Mouse (Mus musculus): ENCODE results near the gene Trim80. TPM values are rescaled to one million over a fixed set of nuclear protein-coding genes. Genes with fewer than 3 reads are reported as not detected.
A peak's percentile ranks its signal among the peaks of the same experiment; 100 is the strongest.
"Not testable (repeated sequence)": the region's sequence is repeated elsewhere in the genome, so short reads cannot be mapped to it uniquely, and the experiment has no call there.

Trim80 gene
- polyA plus RNA-seq, 1 experiment from 2014 or later: not detected

- no peaks in the 10 kb centered on the region for H3K27me3 ChIP-seq
- ChIA-PET POLR2A (no interaction called here), CTCF (interaction anchor here (1.6 kb wide), 1 partner anchor 20 kb away, joined by 5 read pairs; no protein-coding TSS in a partner anchor)
- ATAC-seq (no peak), DNase-seq (ENCODE audit: low read depth, low spot score) (no peak)
- TF ChIP-seq CTCF (IDR thresholded peaks at IDR 0.05): no peak
- in situ Hi-C loops (cut with MboI; ENCODE audit: low pct_unique_long_range_greater_than_20kb): no loop called here
Observed at GRCm38 (mm10) chr11:115447321-115447885, 7.1 kb downstream of the Trim80 start.

GRCm38 (mm10) chr11:115448075-115448474 is 7.7 kb downstream of the Trim80 start:
- DNase-seq (ENCODE audit: low read depth, low spot score) (no peak), ATAC-seq (no peak)
- no peaks in the 10 kb centered on the region for H3K27me3 ChIP-seq
- ChIA-PET POLR2A (no interaction called here), CTCF (no interaction called here)
- no peak for TF ChIP-seq CTCF (IDR thresholded peaks at IDR 0.05)
- in situ Hi-C loops (cut with MboI; ENCODE audit: low pct_unique_long_range_greater_than_20kb): no loop called here

- TF ChIP-seq CTCF (IDR thresholded peaks at IDR 0.05): no peak
- POLR2A ChIA-PET: interaction anchor here (0.8 to 1.1 kb wide), 2 partner anchors 29 to 36 kb away, joined by 3 read pairs; partner anchors contain the start of genes Atp5h and Kctd2
- no peaks in the 10 kb centered on the region for H3K27me3 ChIP-seq
- peak; percentile 50 for DNase-seq (ENCODE audit: low read depth, low spot score)
- CTCF ChIA-PET: interaction anchor here (0.7 to 1.9 kb wide), 2 partner anchors 9 to 22 kb away, joined by 3 to 9 read pairs; partner anchors contain the start of gene Trim80
- in situ Hi-C loops (cut with MboI; ENCODE audit: low pct_unique_long_range_greater_than_20kb): no loop called here
- ATAC-seq: no peak
Observed at GRCm38 (mm10) chr11:115448998-115449397, 8.7 kb downstream of the Trim80 start.

GRCm38 (mm10) chr11:115450176-115450575 is 9.8 kb downstream of the Trim80 start:
- DNase-seq (ENCODE audit: low read depth, low spot score): no peak
- TF ChIP-seq CTCF (IDR thresholded peaks at IDR 0.05): no peak
- no peak for ATAC-seq
- ChIA-PET POLR2A (interaction anchor here (1.1 kb wide), 1 partner anchor 37 kb away, joined by 3 read pairs; no protein-coding TSS in a partner anchor), CTCF (interaction anchor here (1.8 to 1.9 kb wide), 2 partner anchors 10 to 23 kb away, joined by 5 to 9 read pairs; partner anchors contain the start of gene Trim80)
- no peaks in the 10 kb centered on the region for H3K27me3 ChIP-seq
- in situ Hi-C loops (cut with MboI; ENCODE audit: low pct_unique_long_range_greater_than_20kb): no loop called here

- no peaks in the 10 kb centered on the region for H3K27me3 ChIP-seq
- DNase-seq (ENCODE audit: low read depth, low spot score) (no peak), ATAC-seq (no peak)
- TF ChIP-seq CTCF (IDR thresholded peaks at IDR 0.05): no peak
- POLR2A ChIA-PET: no interaction called here
- in situ Hi-C loops (cut with MboI; ENCODE audit: low pct_unique_long_range_greater_than_20kb): no loop called here
- CTCF ChIA-PET: no interaction called here
Observed at GRCm38 (mm10) chr11:115451781-115452241, 11.5 kb downstream of the Trim80 start.

GRCm38 (mm10) chr11:115452281-115452860 is 12.0 kb downstream of the Trim80 start:
- no peak for ATAC-seq
- in situ Hi-C loops (cut with MboI; ENCODE audit: low pct_unique_long_range_greater_than_20kb): no loop called here
- POLR2A ChIA-PET: no interaction called here
- no peak for TF ChIP-seq CTCF (IDR thresholded peaks at IDR 0.05)
- no peak for DNase-seq (ENCODE audit: low read depth, low spot score)
- H3K27me3 ChIP-seq: no peaks in the 10 kb centered on the region
- CTCF ChIA-PET: no interaction called here

- POLR2A ChIA-PET: interaction anchor here (0.5 to 1.1 kb wide), 3 partner anchors 27 to 41 kb away, joined by 3 to 5 read pairs (median 3); partner anchors contain the start of genes Atp5h and Kctd2
- no peaks in the 10 kb centered on the region for H3K27me3 ChIP-seq
- DNase-seq (ENCODE audit: low read depth, low spot score) (no peak), ATAC-seq (no peak)
- CTCF ChIA-PET: no interaction called here
- TF ChIP-seq CTCF (IDR thresholded peaks at IDR 0.05): no peak
- in situ Hi-C loops (cut with MboI; ENCODE audit: low pct_unique_long_range_greater_than_20kb): no loop called here
Observed at GRCm38 (mm10) chr11:115453306-115453705, 13.0 kb downstream of the Trim80 start.

- POLR2A ChIA-PET; H3K27me3 ChIP-seq; ATAC-seq; in situ Hi-C loops (cut with MboI; ENCODE audit: low pct_unique_long_range_greater_than_20kb); DNase-seq (ENCODE audit: low read depth, low spot score): not testable (repeated sequence)
- CTCF ChIA-PET: interaction anchor here (1.6 kb wide), 1 partner anchor 158 kb away, joined by 3 read pairs; the partner anchor contains the start of gene Mif4gd
Observed at GRCm38 (mm10) chr11:115454822-115455221, 14.5 kb downstream of the Trim80 start.

- TF ChIP-seq CTCF (IDR thresholded peaks at IDR 0.05): no peak
- no peaks in the 10 kb centered on the region for H3K27me3 ChIP-seq
- in situ Hi-C loops (cut with MboI; ENCODE audit: low pct_unique_long_range_greater_than_20kb): no loop called here
- ChIA-PET CTCF (no interaction called here), POLR2A (no interaction called here)
- DNase-seq (ENCODE audit: low read depth, low spot score): no peak
- ATAC-seq: no peak
Observed at GRCm38 (mm10) chr11:115455619-115456018, 15.3 kb downstream of the Trim80 start.

GRCm38 (mm10) chr11:115456182-115456581 is 15.8 kb downstream of the Trim80 start:
- ATAC-seq: no peak
- DNase-seq (ENCODE audit: low read depth, low spot score): no peak
- ChIA-PET POLR2A (interaction anchor here (1.1 kb wide), 1 partner anchor 17 kb away, joined by 3 read pairs; no protein-coding TSS in a partner anchor), CTCF (no interaction called here)
- H3K27me3 ChIP-seq: no peaks in the 10 kb centered on the region
- TF ChIP-seq CTCF (IDR thresholded peaks at IDR 0.05): no peak
- in situ Hi-C loops (cut with MboI; ENCODE audit: low pct_unique_long_range_greater_than_20kb): no loop called here

- no peaks in the 10 kb centered on the region for H3K27me3 ChIP-seq
- in situ Hi-C loops (cut with MboI; ENCODE audit: low pct_unique_long_range_greater_than_20kb): no loop called here
- TF ChIP-seq CTCF (IDR thresholded peaks at IDR 0.05): no peak
- ChIA-PET CTCF (interaction anchor here (0.9 kb wide), 1 partner anchor 29 kb away, joined by 3 read pairs; no protein-coding TSS in a partner anchor), POLR2A (no interaction called here)
- ATAC-seq: no peak
- DNase-seq (ENCODE audit: low read depth, low spot score): no peak
Observed at GRCm38 (mm10) chr11:115457405-115457804, 17.1 kb downstream of the Trim80 start.

All from Patski (cell line).